Mouse (Mus musculus): ENCODE results near the gene Obp1a. TPM values are rescaled to one million over a fixed set of nuclear protein-coding genes. Genes with fewer than 3 reads are reported as not detected.

The Obp1a gene
- not detected in 2 replicates for polyA plus RNA-seq (2011; ENCODE audit: insufficient read depth, insufficient read length, low replicate concordance, missing spikeins)

GRCm38 (mm10) chrX:78091274-78091673 lies at the start of gene Obp1a:
Gene Obp1a, minus strand, starts transcription at chrX:78091374.
- H3K4me3 ChIP-seq (replicated peaks; ENCODE audit: control insufficient read depth, low read depth, low read length): no peak within 1 kb of the TSS
- no peak within 1 kb of the TSS for H3K27ac ChIP-seq (ENCODE audit: control insufficient read depth, insufficient read depth, low read depth, low read length, poor library complexity)
- H3K4me1 ChIP-seq (ENCODE audit: control insufficient read depth, insufficient read depth, low read length): no peaks in the 10 kb centered on the region
- TF ChIP-seq CTCF (IDR thresholded peaks at IDR 0.05; ENCODE audit: control insufficient read depth, insufficient read depth, low read length): no peak
- TF ChIP-seq POLR2A (IDR thresholded peaks at IDR 0.05; ENCODE audit: borderline replicate concordance, control insufficient read depth, low read depth, low read length): no peak

GRCm38 (mm10) chrX:78125167-78125566 lies 34.0 kb upstream of the Obp1a start, which contains the start of gene Gm5938:
Gene Gm5938, plus strand, starts transcription at chrX:78125467.
- H3K27ac ChIP-seq (ENCODE audit: control insufficient read depth, insufficient read depth, low read depth, low read length, poor library complexity): no peak within 1 kb of the TSS
- no peaks in the 10 kb centered on the region for H3K4me1 ChIP-seq (ENCODE audit: control insufficient read depth, insufficient read depth, low read length)
- H3K4me3 ChIP-seq (replicated peaks; ENCODE audit: control insufficient read depth, low read depth, low read length): no peak within 1 kb of the TSS
- TF ChIP-seq CTCF (IDR thresholded peaks at IDR 0.05; ENCODE audit: control insufficient read depth, insufficient read depth, low read length) (no peak), POLR2A (IDR thresholded peaks at IDR 0.05; ENCODE audit: borderline replicate concordance, control insufficient read depth, low read depth, low read length) (no peak)
- WGBS: 57% methylated on average over 1 of the region's 1 CpGs

Other genes starting within 250 kb of the Obp1a start
- gene Pbsn, start 237.8 kb downstream of the Obp1a start, polyA plus RNA-seq (2011; ENCODE audit: insufficient read depth, insufficient read length, low replicate concordance, missing spikeins): not detected in 2 replicates
- not detected in 2 replicates for gene Gm14744, start 226.6 kb downstream of the Obp1a start, polyA plus RNA-seq (2011; ENCODE audit: insufficient read depth, insufficient read length, low replicate concordance, missing spikeins)
- not detected in 2 replicates for gene 5430402E10Rik, start 166.3 kb downstream of the Obp1a start, polyA plus RNA-seq (2011; ENCODE audit: insufficient read depth, insufficient read length, low replicate concordance, missing spikeins)
- not detected in 2 replicates for gene Gm5938, start 34.1 kb upstream of the Obp1a start, polyA plus RNA-seq (2011; ENCODE audit: insufficient read depth, insufficient read length, low replicate concordance, missing spikeins)
- not detected in 2 replicates for gene Obp1b, start 95.4 kb upstream of the Obp1a start, polyA plus RNA-seq (2011; ENCODE audit: insufficient read depth, insufficient read length, low replicate concordance, missing spikeins)
- gene Gm14743, start 154.5 kb upstream of the Obp1a start, polyA plus RNA-seq (2011; ENCODE audit: insufficient read depth, insufficient read length, low replicate concordance, missing spikeins): not detected in 2 replicates

Data from bone marrow, adult 2 months (tissue).